Mouse (Mus musculus) testis, adult 2 months (tissue): ENCODE measurements at regions not wholly inside any gene's neighbourhood (a gene's known extent, or its start where the extent isn't known, plus 50 kb on each side); places are given as distances from the start of the nearest gene placed in this dataset.

ENCODE experiments used
- H3K27ac ChIP-seq: fragments of 200-500 bp; 2 replicates; pipeline ENCODE4 v1.5.1; 2012; ENCODE audit warnings: low read depth, low read length; ENCODE audit not compliant: control insufficient read depth, insufficient read depth
- H3K27me3 ChIP-seq: fragments of 200-500 bp; 2 replicates; pipeline ENCODE4 v1.6.1; 2012; ENCODE audit warnings: mild to moderate bottlenecking, low read length, moderate library complexity; ENCODE audit not compliant: control insufficient read depth, insufficient read depth
- H3K36me3 ChIP-seq: fragments of 200-500 bp; 2 replicates; pipeline ENCODE4 v1.6.1; 2012; ENCODE audit warnings: mild to moderate bottlenecking, low read length; ENCODE audit not compliant: control insufficient read depth, insufficient read depth
- H3K4me1 ChIP-seq: fragments of 200-500 bp; 2 replicates; pipeline ENCODE4 v1.6.1; 2012; ENCODE audit warnings: low read length; ENCODE audit not compliant: control insufficient read depth, insufficient read depth
- H3K4me3 ChIP-seq: fragments of 200-500 bp; 2 replicates; pipeline ENCODE4 v1.5.1; 2012; ENCODE audit warnings: low read depth, mild to moderate bottlenecking, low read length, moderate library complexity, mixed read lengths; ENCODE audit not compliant: control insufficient read depth
- CTCF ChIP-seq: fragments of 200-500 bp; IDR thresholded peaks from 2 replicates; pipeline ENCODE4 v1.5.1; 2012; ENCODE audit warnings: low read depth, mild to moderate bottlenecking, inconsistent platforms, low read length, moderate library complexity; ENCODE audit not compliant: control insufficient read depth, insufficient read depth, insufficient replicate concordance
- POLR2A ChIP-seq: fragments of 200-500 bp; IDR thresholded peaks from 2 replicates; pipeline ENCODE4 v1.6.1; 2012; ENCODE audit warnings: low read depth, mild to moderate bottlenecking, inconsistent platforms, low read length, moderate library complexity; ENCODE audit not compliant: control insufficient read depth

- no peak overlapping the region for H3K27ac ChIP-seq
- H3K36me3 ChIP-seq = no peaks in the 10 kb centered on the region
- no peak for TF ChIP-seq POLR2A
- TF ChIP-seq CTCF = no peak
- H3K27me3 ChIP-seq = no peaks in the 10 kb centered on the region
- peaks cover 3% of the 10 kb centered on the region for H3K4me1 ChIP-seq
- no peak overlapping the region for H3K4me3 ChIP-seq
These were observed 149.8 kb upstream of the Ppp2r3a start for GRCm38 (mm10) chr9:101401416-101401815.

- H3K27me3 ChIP-seq = no peaks in the 10 kb centered on the region
- H3K36me3 ChIP-seq = no peaks in the 10 kb centered on the region
- H3K27ac ChIP-seq = no peak overlapping the region
- H3K4me1 ChIP-seq = no peaks in the 10 kb centered on the region; the same call in none of the 2 replicates
- no peak overlapping the region for H3K4me3 ChIP-seq
- TF ChIP-seq POLR2A = no peak
- no peak for TF ChIP-seq CTCF
These were observed 147.3 kb upstream of the Ppp2r3a start for GRCm38 (mm10) chr9:101398858-101399257.

GRCm38 (mm10) chr9:101369380-101369779 is 117.8 kb upstream of the Ppp2r3a start:
- Histone ChIP-seq H3K27me3 (no peaks in the 10 kb centered on the region), H3K4me1 (no peaks in the 10 kb centered on the region), H3K4me3 (no peak overlapping the region), H3K36me3 (no peaks in the 10 kb centered on the region), H3K27ac (no peak overlapping the region)
- TF ChIP-seq CTCF = no peak
- no peak for TF ChIP-seq POLR2A

GRCm38 (mm10) chr9:101356607-101357006 is 105.0 kb upstream of the Ppp2r3a start:
- Histone ChIP-seq H3K4me3 (no peak overlapping the region), H3K27ac (no peak overlapping the region), H3K27me3 (no peaks in the 10 kb centered on the region), H3K36me3 (no peaks in the 10 kb centered on the region), H3K4me1 (peaks cover 2% of the 10 kb centered on the region; the same call in 1 of the 2 replicates)
- TF ChIP-seq POLR2A (no peak), CTCF (no peak)

GRCm38 (mm10) chr9:101348771-101349170 is 97.2 kb upstream of the Ppp2r3a start:
- Histone ChIP-seq H3K4me1 (no peaks in the 10 kb centered on the region), H3K27ac (no peak overlapping the region), H3K27me3 (no peaks in the 10 kb centered on the region), H3K36me3 (no peaks in the 10 kb centered on the region), H3K4me3 (no peak overlapping the region)
- TF ChIP-seq CTCF = no peak
- no peak for TF ChIP-seq POLR2A

- Histone ChIP-seq H3K4me3 (no peak overlapping the region), H3K27ac (no peak overlapping the region), H3K27me3 (no peaks in the 10 kb centered on the region), H3K4me1 (no peaks in the 10 kb centered on the region), H3K36me3 (no peaks in the 10 kb centered on the region)
- TF ChIP-seq POLR2A = no peak
- TF ChIP-seq CTCF = no peak
These were observed 91.3 kb upstream of the Ppp2r3a start for GRCm38 (mm10) chr9:101342887-101343286.

GRCm38 (mm10) chr9:101340796-101341465 is 89.3 kb upstream of the Ppp2r3a start:
- Histone ChIP-seq H3K4me1 (no peaks in the 10 kb centered on the region), H3K27ac (no peak overlapping the region), H3K4me3 (no peak overlapping the region), H3K36me3 (no peaks in the 10 kb centered on the region), H3K27me3 (no peaks in the 10 kb centered on the region)
- no peak for TF ChIP-seq CTCF
- no peak for TF ChIP-seq POLR2A
